Mouse (Mus musculus): ENCODE results near the gene Ermap. TPM values are rescaled to one million over a fixed set of nuclear protein-coding genes. Genes with fewer than 3 reads are reported as not detected.

Ermap gene
- polyA plus RNA-seq, 1 experiment from 2014 or later: 1.3 TPM

- WGBS: 89% methylated on average over 11 of the region's 11 CpGs
- H3K4me3 ChIP-seq: no peak overlapping the region
- no peaks in the 10 kb centered on the region for H3K9me3 ChIP-seq
- ATAC-seq (replicated peaks): no peak
- no peaks in the 10 kb centered on the region for H3K36me3 ChIP-seq (replicated peaks)
- H3K4me1 ChIP-seq: no peaks in the 10 kb centered on the region
- no peak overlapping the region for H3K27ac ChIP-seq
- no peak overlapping the region for H3K4me2 ChIP-seq
- no peaks in the 10 kb centered on the region for H3K27me3 ChIP-seq (replicated peaks)
- H3K9ac ChIP-seq: no peak overlapping the region
These were observed 41.1 kb downstream of the Ermap start for GRCm38 (mm10) chr4:119148741-119149140.

GRCm38 (mm10) chr4:119147347-119147746, 42.5 kb downstream of the Ermap start:
- Histone ChIP-seq H3K4me1 (no peaks in the 10 kb centered on the region), H3K27me3 (replicated peaks) (no peaks in the 10 kb centered on the region), H3K36me3 (replicated peaks) (no peaks in the 10 kb centered on the region), H3K9ac (no peak overlapping the region), H3K9me3 (no peaks in the 10 kb centered on the region), H3K4me3 (no peak overlapping the region), H3K27ac (no peak overlapping the region), H3K4me2 (no peak overlapping the region)
- ATAC-seq (replicated peaks): no peak
- 94% methylated on average over 5 of the region's 5 CpGs for WGBS

GRCm38 (mm10) chr4:119146816-119147215, 43.0 kb downstream of the Ermap start:
- H3K27ac ChIP-seq: no peak overlapping the region
- 86% methylated on average over 7 of the region's 7 CpGs for WGBS
- no peak overlapping the region for H3K4me2 ChIP-seq
- no peaks in the 10 kb centered on the region for H3K4me1 ChIP-seq
- H3K9ac ChIP-seq: no peak overlapping the region
- H3K9me3 ChIP-seq: no peaks in the 10 kb centered on the region
- no peaks in the 10 kb centered on the region for H3K27me3 ChIP-seq (replicated peaks)
- H3K36me3 ChIP-seq (replicated peaks): no peaks in the 10 kb centered on the region
- H3K4me3 ChIP-seq: no peak overlapping the region
- ATAC-seq (replicated peaks): no peak

- Histone ChIP-seq H3K9me3 (no peaks in the 10 kb centered on the region), H3K36me3 (replicated peaks) (no peaks in the 10 kb centered on the region), H3K4me2 (peak overlapping the region; percentile 48), H3K4me1 (peaks cover 14% of the 10 kb centered on the region), H3K27ac (peak overlapping the region; percentile 71), H3K4me3 (peak overlapping the region; percentile 25), H3K27me3 (replicated peaks) (no peaks in the 10 kb centered on the region), H3K9ac (no peak overlapping the region)
- ATAC-seq (replicated peaks): peak; percentile 75
- WGBS: 23% methylated on average over 24 of the region's 24 CpGs
These were observed 47.5 kb downstream of the Ermap start for GRCm38 (mm10) chr4:119142230-119142871.

- H3K4me1 ChIP-seq: peaks cover 14% of the 10 kb centered on the region
- H3K4me3 ChIP-seq: no peak overlapping the region
- H3K4me2 ChIP-seq: no peak overlapping the region
- H3K36me3 ChIP-seq (replicated peaks): no peaks in the 10 kb centered on the region; the same call in 1 of the 2 replicates
- no peak for ATAC-seq (replicated peaks)
- H3K27ac ChIP-seq: no peak overlapping the region
- H3K9ac ChIP-seq: no peak overlapping the region
- H3K9me3 ChIP-seq: no peaks in the 10 kb centered on the region
- WGBS: 63% methylated on average over 10 of the region's 10 CpGs
- H3K27me3 ChIP-seq (replicated peaks): no peaks in the 10 kb centered on the region
These were observed 48.6 kb downstream of the Ermap start for GRCm38 (mm10) chr4:119141191-119141590.

- Histone ChIP-seq H3K36me3 (replicated peaks) (peaks cover 3% of the 10 kb centered on the region; the same call in 1 of the 2 replicates), H3K4me1 (peaks cover 14% of the 10 kb centered on the region), H3K9ac (no peak overlapping the region), H3K27me3 (replicated peaks) (no peaks in the 10 kb centered on the region), H3K9me3 (no peaks in the 10 kb centered on the region), H3K27ac (no peak overlapping the region), H3K4me2 (no peak overlapping the region), H3K4me3 (no peak overlapping the region)
- ATAC-seq (replicated peaks): no peak
- 49% methylated on average over 3 of the region's 3 CpGs for WGBS
These were observed 49.7 kb downstream of the Ermap start for GRCm38 (mm10) chr4:119140126-119140525.

GRCm38 (mm10) chr4:119138776-119139175, 51.0 kb downstream of the Ermap start:
- Histone ChIP-seq H3K36me3 (replicated peaks) (peaks cover 8% of the 10 kb centered on the region; the same call in 1 of the 2 replicates), H3K27ac (peak overlapping the region; percentile 6; the same call in 1 of the 2 replicates), H3K4me3 (peak overlapping the region; percentile 29), H3K4me2 (peak overlapping the region; percentile 57), H3K4me1 (peaks cover 14% of the 10 kb centered on the region), H3K9ac (0 out of 2 replicates have a peak overlapping the region, but pooled peaks have one; percentile 5), H3K9me3 (no peaks in the 10 kb centered on the region), H3K27me3 (replicated peaks) (no peaks in the 10 kb centered on the region)
- no peak for ATAC-seq (replicated peaks)
- 45% methylated on average over 8 of the region's 8 CpGs for WGBS

- peak overlapping the region; percentile 57 for H3K4me2 ChIP-seq
- no peaks in the 10 kb centered on the region for H3K9me3 ChIP-seq
- 13% methylated on average over 17 of the region's 18 CpGs for WGBS
- H3K9ac ChIP-seq: no peak overlapping the region
- ATAC-seq (replicated peaks): peak; percentile 94
- H3K36me3 ChIP-seq (replicated peaks): peaks cover 10% of the 10 kb centered on the region; the same call in 1 of the 2 replicates
- H3K27ac ChIP-seq: peak overlapping the region; percentile 12; the same call in 1 of the 2 replicates
- H3K4me3 ChIP-seq: peak overlapping the region; percentile 29
- H3K27me3 ChIP-seq (replicated peaks): no peaks in the 10 kb centered on the region
- H3K4me1 ChIP-seq: peaks cover 14% of the 10 kb centered on the region
These were observed 51.6 kb downstream of the Ermap start for GRCm38 (mm10) chr4:119138171-119138570.

GRCm38 (mm10) chr4:119137313-119137712, 52.5 kb downstream of the Ermap start:
- H3K27ac ChIP-seq: 0 out of 2 replicates have a peak overlapping the region, but pooled peaks have one; percentile 12

GRCm38 (mm10) chr4:119133860-119134259, 56.0 kb downstream of the Ermap start:
- 93% methylated on average over 13 of the region's 13 CpGs for WGBS
- H3K9me3 ChIP-seq: no peaks in the 10 kb centered on the region
- H3K9ac ChIP-seq: no peak overlapping the region
- H3K36me3 ChIP-seq (replicated peaks): peaks cover 10% of the 10 kb centered on the region; the same call in 1 of the 2 replicates
- H3K27ac ChIP-seq: no peak overlapping the region
- H3K4me2 ChIP-seq: no peak overlapping the region
- H3K4me1 ChIP-seq: peaks cover 12% of the 10 kb centered on the region
- H3K27me3 ChIP-seq (replicated peaks): no peaks in the 10 kb centered on the region
- H3K4me3 ChIP-seq: no peak overlapping the region
- ATAC-seq (replicated peaks): no peak

More at GRCm38 (mm10) chr4:119137313-119137712, 52.5 kb downstream of the Ermap start:
- Histone ChIP-seq H3K4me1 (peaks cover 14% of the 10 kb centered on the region), H3K9me3 (no peaks in the 10 kb centered on the region), H3K27me3 (replicated peaks) (no peaks in the 10 kb centered on the region), H3K4me2 (no peak overlapping the region), H3K36me3 (replicated peaks) (peaks cover 10% of the 10 kb centered on the region; the same call in 1 of the 2 replicates), H3K9ac (no peak overlapping the region), H3K4me3 (no peak overlapping the region)
- WGBS: 58% methylated on average over 8 of the region's 8 CpGs
- no peak for ATAC-seq (replicated peaks)

- no peaks in the 10 kb centered on the region for H3K27me3 ChIP-seq (replicated peaks)
- no peak overlapping the region for H3K27ac ChIP-seq
- H3K4me3 ChIP-seq: no peak overlapping the region
- peaks cover 7% of the 10 kb centered on the region for H3K4me1 ChIP-seq
- H3K9ac ChIP-seq: no peak overlapping the region
- H3K36me3 ChIP-seq (replicated peaks): peaks cover 10% of the 10 kb centered on the region; the same call in 1 of the 2 replicates
- H3K9me3 ChIP-seq: no peaks in the 10 kb centered on the region
- no peak for ATAC-seq (replicated peaks)
- 92% methylated on average over 13 of the region's 13 CpGs for WGBS
- H3K4me2 ChIP-seq: no peak overlapping the region
These were observed 56.5 kb downstream of the Ermap start for GRCm38 (mm10) chr4:119133306-119133705.

- no peaks in the 10 kb centered on the region for H3K4me1 ChIP-seq
- 83% methylated on average over 8 of the region's 8 CpGs for WGBS
- H3K9ac ChIP-seq: no peak overlapping the region
- no peak overlapping the region for H3K27ac ChIP-seq
- H3K27me3 ChIP-seq (replicated peaks): no peaks in the 10 kb centered on the region
- H3K36me3 ChIP-seq (replicated peaks): peaks cover 10% of the 10 kb centered on the region; the same call in 1 of the 2 replicates
- no peak overlapping the region for H3K4me2 ChIP-seq
- H3K9me3 ChIP-seq: no peaks in the 10 kb centered on the region
- no peak for ATAC-seq (replicated peaks)
- no peak overlapping the region for H3K4me3 ChIP-seq
These were observed 58.5 kb downstream of the Ermap start for GRCm38 (mm10) chr4:119131189-119131910.

All from midbrain, embryonic 15.5 days (tissue).